Mouse (Mus musculus): Measurements from ENCODE around the gene Stmnd1. TPM values are rescaled to one million over a fixed set of nuclear protein-coding genes. Genes with fewer than 3 reads are reported as not detected.
"Not testable (repeated sequence)": the region's sequence is repeated elsewhere in the genome, so short reads cannot be mapped to it uniquely, and the experiment has no call there.

Stmnd1 gene
- not detected in 2 replicates for polyA plus RNA-seq (2015; fragmentation: Nextera tagmentation; extraction: Ambion mirVana)

DNA sequence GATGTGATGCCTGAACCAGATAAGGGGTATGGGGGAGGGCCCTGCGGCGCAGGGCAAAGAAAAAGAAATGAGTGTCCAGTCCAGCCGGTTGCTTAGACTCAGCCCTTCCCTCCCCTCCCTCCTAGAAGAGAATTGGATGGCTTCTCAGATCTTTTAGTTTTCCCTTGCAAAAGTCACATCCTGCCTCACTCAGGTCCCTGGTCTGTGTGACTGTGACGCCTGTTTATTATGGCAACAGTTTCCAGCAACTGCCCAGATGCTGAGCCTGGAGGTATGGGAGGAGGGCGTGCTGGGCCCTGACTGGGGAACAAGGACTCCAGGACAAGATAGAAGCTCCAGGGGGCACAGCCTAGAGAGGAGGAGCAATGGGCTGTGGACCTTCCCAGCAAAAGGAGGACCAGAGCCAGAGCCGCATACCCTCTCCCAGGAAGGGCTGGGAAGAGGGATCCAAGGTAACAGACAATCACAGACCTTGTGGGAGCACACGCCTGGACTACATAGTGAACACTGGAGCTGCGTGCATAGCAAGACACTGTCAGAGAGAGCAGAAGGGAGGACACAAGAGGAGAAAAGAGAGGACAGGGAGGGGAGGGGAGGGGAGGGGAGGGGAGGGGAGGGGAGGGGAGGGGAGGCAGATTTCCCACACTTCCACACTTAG is at the start of gene Stmnd1:
Gene Stmnd1 (plus strand): TSS at position 269 of the 658 bp plus-strand sequence.
- H3K36me3 ChIP-seq: no peaks in the 10 kb centered on the region
- H3K9me3 ChIP-seq: no peaks in the 10 kb centered on the region
- no peak within 1 kb of the TSS for H3K27ac ChIP-seq (replicated peaks)
- 0 out of 2 replicates have a peak within 1 kb of the TSS, but pooled peaks have one; percentile 10 for H3K4me2 ChIP-seq (replicated peaks)
- H3K4me1 ChIP-seq: peaks cover 23% of the 10 kb centered on the region
- H3K27me3 ChIP-seq: no peaks in the 10 kb centered on the region
- H3K9ac ChIP-seq (replicated peaks): no peak within 1 kb of the TSS
- no peak for ATAC-seq (replicated peaks)
- no peak within 1 kb of the TSS for H3K4me3 ChIP-seq
- WGBS: 24% methylated on average over 7 of the region's 8 CpGs

DNA sequence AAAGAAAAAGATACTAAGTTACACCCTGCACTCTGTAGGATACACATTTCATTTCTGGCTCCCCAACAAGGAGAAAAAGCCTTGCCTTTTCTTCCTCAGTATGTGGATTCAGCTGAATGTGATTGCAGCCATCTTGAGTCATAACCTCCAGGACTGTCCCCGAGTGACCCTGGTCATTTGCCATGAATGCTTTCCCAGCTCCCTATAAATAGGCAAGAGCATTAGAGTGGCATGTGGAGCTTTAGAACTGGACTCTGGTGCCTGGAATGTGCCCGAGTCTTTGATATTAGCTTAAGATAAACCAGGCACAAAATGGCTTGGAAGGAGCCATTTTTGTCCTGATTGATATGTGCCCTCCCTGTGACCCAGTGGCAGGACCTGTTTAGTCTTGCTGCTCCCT is 46.6 kb upstream of the Stmnd1 start:
- Histone ChIP-seq H3K27ac (replicated peaks) (no peak overlapping the region), H3K36me3 (no peaks in the 10 kb centered on the region), H3K4me2 (replicated peaks) (no peak overlapping the region), H3K27me3 (no peaks in the 10 kb centered on the region), H3K9me3 (no peaks in the 10 kb centered on the region), H3K9ac (replicated peaks) (no peak overlapping the region), H3K4me3 (no peak overlapping the region), H3K4me1 (peaks cover 8% of the 10 kb centered on the region; the same call in 1 of the 2 replicates)
- no peak for ATAC-seq (replicated peaks)
- WGBS: 80% methylated on average over 2 of the region's 2 CpGs

DNA sequence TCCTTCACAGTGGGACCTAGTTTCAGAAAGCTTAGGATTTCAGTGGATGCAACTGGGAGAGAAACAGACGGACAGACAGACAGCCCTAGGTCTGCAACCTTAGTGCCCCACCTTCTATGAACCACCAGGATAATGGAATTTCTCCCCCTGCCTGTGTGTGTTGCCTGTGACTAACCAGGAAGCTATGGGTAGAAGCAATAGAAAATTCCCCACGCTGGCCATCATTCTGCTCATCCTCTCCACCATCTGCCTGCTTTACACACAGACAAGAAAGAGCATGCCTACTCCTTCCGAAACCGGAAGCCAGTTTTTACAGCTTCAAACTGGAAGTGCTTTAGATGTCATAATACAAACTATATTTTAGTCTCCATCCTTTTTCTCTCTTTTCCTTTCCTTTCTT is 46.0 kb upstream of the Stmnd1 start:
- no peak overlapping the region for H3K4me3 ChIP-seq
- ATAC-seq (replicated peaks): no peak
- H3K9me3 ChIP-seq: no peaks in the 10 kb centered on the region
- 84% methylated on average over 4 of the region's 4 CpGs for WGBS
- no peak overlapping the region for H3K27ac ChIP-seq (replicated peaks)
- peaks cover 7% of the 10 kb centered on the region; the same call in 1 of the 2 replicates for H3K4me1 ChIP-seq
- H3K36me3 ChIP-seq: no peaks in the 10 kb centered on the region
- H3K27me3 ChIP-seq: no peaks in the 10 kb centered on the region
- no peak overlapping the region for H3K4me2 ChIP-seq (replicated peaks)
- no peak overlapping the region for H3K9ac ChIP-seq (replicated peaks)

DNA sequence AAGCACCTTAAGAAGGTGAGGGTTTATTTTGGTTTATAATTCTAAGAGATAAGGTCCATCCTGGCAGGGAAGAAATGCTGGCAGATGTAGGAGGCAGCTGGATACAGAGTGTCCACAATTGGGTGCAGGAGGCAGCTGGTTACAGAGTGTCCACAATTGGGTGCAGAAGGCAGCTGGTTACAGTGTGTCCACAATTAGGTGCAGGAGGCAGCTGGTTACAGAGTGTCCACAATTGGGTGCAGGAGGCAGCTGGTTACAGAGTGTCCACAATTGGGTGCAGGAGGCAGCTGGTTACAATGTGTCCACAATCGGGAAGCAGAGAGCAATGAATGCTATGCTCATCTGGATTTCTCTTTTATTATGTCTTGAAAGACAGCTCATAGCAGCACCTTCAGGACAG is 44.8 kb upstream of the Stmnd1 start:
- not testable (repeated sequence) for H3K9me3 ChIP-seq, H3K27me3 ChIP-seq
- WGBS: 90% methylated on average over 1 of the region's 1 CpGs

DNA sequence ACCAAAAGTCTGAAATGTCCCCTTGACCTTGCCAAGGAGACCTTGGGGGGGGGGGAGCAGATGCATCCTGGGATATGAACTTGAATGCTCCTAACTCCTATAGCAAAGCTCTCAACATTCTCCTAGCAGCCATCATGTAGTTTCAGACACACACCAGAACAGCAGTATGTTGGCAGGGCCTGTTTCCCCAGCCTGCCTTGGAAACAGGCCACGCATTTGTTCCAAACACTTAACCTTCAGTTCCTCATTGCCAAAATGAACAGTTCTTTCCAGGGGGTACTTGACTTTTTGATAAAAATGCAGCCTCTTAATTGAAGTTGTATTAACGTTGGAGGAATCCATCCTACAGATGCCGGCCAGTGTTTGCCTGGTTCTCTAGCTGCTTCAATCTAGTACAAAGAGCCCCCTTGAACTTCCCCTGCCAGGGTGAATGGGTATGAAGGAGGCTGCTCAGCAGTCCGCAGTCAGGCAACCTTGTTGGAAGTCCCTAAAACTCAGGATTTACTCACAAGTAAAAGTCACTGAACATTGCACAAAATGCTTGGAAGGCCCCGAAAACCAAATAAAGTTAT is 41.9 kb upstream of the Stmnd1 start:
- H3K27me3 ChIP-seq: no peaks in the 10 kb centered on the region
- H3K4me2 ChIP-seq (replicated peaks): no peak overlapping the region
- no peak overlapping the region for H3K9ac ChIP-seq (replicated peaks)
- no peak overlapping the region for H3K27ac ChIP-seq (replicated peaks)
- H3K36me3 ChIP-seq: no peaks in the 10 kb centered on the region
- no peak for ATAC-seq (replicated peaks)
- peaks cover 3% of the 10 kb centered on the region; the same call in 1 of the 2 replicates for H3K4me1 ChIP-seq
- H3K9me3 ChIP-seq: no peaks in the 10 kb centered on the region
- H3K4me3 ChIP-seq: no peak overlapping the region
- WGBS: 57% methylated on average over 5 of the region's 5 CpGs

More for the DNA sequence above, 44.8 kb upstream of the Stmnd1 start:
- H3K36me3 ChIP-seq; ATAC-seq (replicated peaks); H3K27ac ChIP-seq (replicated peaks); H3K4me1 ChIP-seq; H3K4me3 ChIP-seq; H3K4me2 ChIP-seq (replicated peaks); H3K9ac ChIP-seq (replicated peaks): not testable (repeated sequence)

DNA sequence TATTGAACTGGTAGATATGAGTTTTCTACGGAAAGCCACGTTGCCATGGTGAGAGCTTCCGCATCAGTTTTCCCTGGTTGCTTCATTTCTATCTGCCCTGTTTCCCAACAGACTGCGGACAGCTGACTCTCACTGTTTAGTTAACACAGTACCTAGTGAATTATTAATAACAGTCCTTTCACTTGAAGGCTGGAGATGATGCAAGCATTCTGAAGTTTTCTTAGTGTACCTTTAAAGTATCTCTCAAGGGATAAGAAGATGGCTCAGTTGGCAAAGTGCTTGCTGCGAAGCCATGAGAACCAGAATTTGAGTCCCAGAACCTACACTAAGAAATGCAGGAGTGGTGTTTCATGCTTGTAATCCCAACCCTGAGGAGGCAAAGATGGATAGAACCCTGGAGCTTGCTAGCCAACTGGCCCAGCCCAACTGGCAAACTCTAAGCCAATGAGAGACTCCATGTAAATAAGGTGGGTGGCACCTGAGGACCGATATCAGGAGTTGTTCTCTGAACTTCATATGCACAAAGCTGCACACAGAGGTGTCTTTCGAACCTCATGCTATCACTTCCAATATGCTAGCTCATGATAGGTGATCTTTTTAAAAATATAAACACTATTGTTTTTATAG is 35.7 kb upstream of the Stmnd1 start:
- no peak overlapping the region for H3K4me3 ChIP-seq
- H3K4me1 ChIP-seq: no peaks in the 10 kb centered on the region
- ATAC-seq (replicated peaks): no peak
- no peak overlapping the region for H3K27ac ChIP-seq (replicated peaks)
- H3K9me3 ChIP-seq: no peaks in the 10 kb centered on the region
- no peaks in the 10 kb centered on the region for H3K27me3 ChIP-seq
- no peak overlapping the region for H3K4me2 ChIP-seq (replicated peaks)
- WGBS: 73% methylated on average over 7 of the region's 7 CpGs
- no peak overlapping the region for H3K9ac ChIP-seq (replicated peaks)
- no peaks in the 10 kb centered on the region for H3K36me3 ChIP-seq

DNA sequence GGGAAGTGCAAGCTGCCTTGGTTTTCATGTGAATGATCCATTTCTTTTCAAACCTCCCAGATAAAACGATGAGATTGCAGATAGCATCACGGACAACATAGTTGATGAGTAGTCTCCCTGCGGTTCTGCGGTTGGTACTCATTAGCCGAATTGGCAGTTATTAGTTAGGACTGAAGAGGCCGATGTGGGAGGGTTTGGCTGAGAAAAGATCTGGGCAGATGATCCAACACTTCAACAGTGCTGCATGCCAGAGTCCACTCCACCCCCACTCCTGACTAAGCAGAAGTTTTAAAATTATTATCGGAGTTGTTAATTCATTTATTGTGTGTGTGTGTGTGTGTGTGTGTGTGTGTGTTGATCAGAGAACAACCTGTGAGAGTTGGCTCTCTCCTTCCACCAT is 34.7 kb upstream of the Stmnd1 start:
- no peaks in the 10 kb centered on the region for H3K4me1 ChIP-seq
- no peaks in the 10 kb centered on the region for H3K9me3 ChIP-seq
- no peak overlapping the region for H3K4me3 ChIP-seq
- no peak for ATAC-seq (replicated peaks)
- H3K9ac ChIP-seq (replicated peaks): no peak overlapping the region
- H3K27me3 ChIP-seq: no peaks in the 10 kb centered on the region
- H3K36me3 ChIP-seq: no peaks in the 10 kb centered on the region
- no peak overlapping the region for H3K27ac ChIP-seq (replicated peaks)
- H3K4me2 ChIP-seq (replicated peaks): no peak overlapping the region
- WGBS: 83% methylated on average over 7 of the region's 7 CpGs

DNA sequence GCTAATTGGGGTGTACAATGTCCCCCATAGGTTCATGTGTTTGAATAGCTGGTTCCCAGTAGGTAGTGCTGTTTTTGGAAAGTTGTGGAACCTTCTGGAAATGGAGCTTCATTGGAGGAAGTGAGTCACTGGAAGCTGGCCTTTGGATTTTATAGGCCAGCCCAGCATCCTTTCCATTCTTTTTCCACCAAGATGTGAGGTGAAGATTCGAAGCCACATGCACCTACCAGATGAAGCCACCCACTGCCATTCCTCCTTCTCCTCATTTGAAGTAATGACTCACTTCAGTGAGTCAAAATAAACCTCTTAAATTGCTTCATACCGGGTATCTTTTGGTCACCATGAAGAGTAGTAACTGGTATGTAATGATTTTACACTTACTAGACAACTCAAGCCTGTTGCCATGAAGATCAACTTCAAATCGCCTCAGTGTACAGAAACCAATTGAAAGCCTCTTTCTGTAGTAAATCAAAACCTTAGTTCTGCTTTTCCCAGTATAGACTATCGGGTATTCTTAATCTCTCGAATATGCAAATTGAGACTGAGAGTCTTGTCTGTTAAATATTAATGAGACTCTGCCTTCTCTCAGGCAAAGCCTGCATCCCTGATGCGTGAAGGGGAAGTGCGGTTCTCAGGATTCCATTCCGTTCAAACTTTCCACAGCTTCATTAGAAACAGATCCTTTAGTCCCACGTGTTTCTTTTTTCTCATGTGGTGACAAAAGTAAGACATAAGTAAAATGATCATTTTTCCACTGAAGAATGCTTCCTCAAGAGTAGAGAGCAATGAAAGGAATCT is 31.9 kb upstream of the Stmnd1 start:
- no peaks in the 10 kb centered on the region for H3K9me3 ChIP-seq
- H3K4me1 ChIP-seq: no peaks in the 10 kb centered on the region
- no peaks in the 10 kb centered on the region for H3K36me3 ChIP-seq
- 39% methylated on average over 9 of the region's 9 CpGs for WGBS
- no peak overlapping the region for H3K4me2 ChIP-seq (replicated peaks)
- H3K27me3 ChIP-seq: no peaks in the 10 kb centered on the region
- no peak overlapping the region for H3K4me3 ChIP-seq
- no peak for ATAC-seq (replicated peaks)
- no peak overlapping the region for H3K27ac ChIP-seq (replicated peaks)
- no peak overlapping the region for H3K9ac ChIP-seq (replicated peaks)

DNA sequence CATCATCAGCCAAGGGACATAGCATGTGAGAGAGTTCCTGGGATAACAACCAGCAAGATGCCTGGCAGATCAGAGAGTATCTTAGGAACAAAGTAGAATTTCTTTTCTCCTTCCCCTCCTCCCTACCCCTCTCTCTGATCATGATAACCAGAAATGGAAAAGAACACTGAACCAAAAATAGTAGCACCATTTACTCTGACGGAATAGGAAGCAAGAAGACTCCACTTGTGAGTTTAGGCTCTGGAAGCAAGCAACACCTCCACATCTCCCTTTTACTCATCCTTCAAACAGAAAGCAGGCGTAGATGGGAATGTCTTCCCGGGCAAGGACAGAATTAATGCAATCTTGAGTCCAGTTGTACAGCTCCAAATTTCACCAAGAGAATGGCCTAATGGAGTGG is 19.8 kb upstream of the Stmnd1 start:
- Histone ChIP-seq H3K36me3 (no peaks in the 10 kb centered on the region), H3K9ac (replicated peaks) (no peak overlapping the region), H3K27me3 (no peaks in the 10 kb centered on the region), H3K4me2 (replicated peaks) (no peak overlapping the region), H3K27ac (replicated peaks) (no peak overlapping the region), H3K4me1 (no peaks in the 10 kb centered on the region), H3K9me3 (no peaks in the 10 kb centered on the region), H3K4me3 (no peak overlapping the region)
- WGBS: 91% methylated on average over 3 of the region's 3 CpGs
- ATAC-seq (replicated peaks): no peak

DNA sequence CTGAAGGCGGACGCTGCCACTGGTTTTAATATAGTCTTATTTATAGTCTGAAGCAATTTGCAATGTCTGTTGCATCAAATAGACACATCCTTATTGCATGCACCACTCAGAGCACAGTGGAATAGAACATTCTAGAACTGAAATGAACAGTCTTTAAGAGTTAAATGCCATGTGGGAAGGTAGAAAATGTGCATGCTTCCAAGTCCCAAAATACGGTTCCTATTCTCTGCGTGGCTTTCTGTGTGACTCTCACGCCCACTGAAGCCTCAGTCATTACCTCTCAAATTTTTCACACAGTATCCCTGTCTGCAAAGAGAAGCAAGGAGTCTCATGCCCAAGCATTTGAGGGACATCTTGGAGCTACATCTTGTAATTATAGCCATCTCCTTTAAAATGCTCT is 19.4 kb upstream of the Stmnd1 start:
- WGBS: 94% methylated on average over 5 of the region's 5 CpGs
- Histone ChIP-seq H3K4me1 (no peaks in the 10 kb centered on the region), H3K27ac (replicated peaks) (no peak overlapping the region), H3K27me3 (no peaks in the 10 kb centered on the region), H3K4me3 (no peak overlapping the region), H3K9ac (replicated peaks) (no peak overlapping the region), H3K36me3 (no peaks in the 10 kb centered on the region), H3K9me3 (no peaks in the 10 kb centered on the region), H3K4me2 (replicated peaks) (no peak overlapping the region)
- ATAC-seq (replicated peaks): no peak

DNA sequence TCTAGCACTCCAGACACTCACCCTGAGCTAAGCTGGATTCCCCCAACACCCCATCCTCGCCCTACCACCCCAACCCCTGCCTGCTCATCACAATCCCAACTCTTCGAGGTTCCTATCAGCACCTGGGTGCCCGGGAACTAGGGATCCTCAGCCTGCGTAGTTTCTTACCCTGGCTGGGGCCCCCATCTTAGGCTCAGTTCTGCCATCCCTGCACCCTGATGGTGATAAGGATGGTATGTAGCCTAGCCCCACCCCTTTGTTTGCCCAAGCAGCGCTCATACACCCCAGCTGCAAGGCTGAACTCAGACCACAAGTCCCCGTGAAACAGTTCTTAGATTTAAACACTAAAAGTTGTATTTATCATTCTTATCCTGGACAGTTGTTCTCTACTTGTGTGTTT is 17.9 kb upstream of the Stmnd1 start:
- Histone ChIP-seq H3K4me3 (no peak overlapping the region), H3K9me3 (no peaks in the 10 kb centered on the region), H3K4me1 (no peaks in the 10 kb centered on the region), H3K4me2 (replicated peaks) (no peak overlapping the region), H3K27ac (replicated peaks) (no peak overlapping the region), H3K9ac (replicated peaks) (no peak overlapping the region), H3K36me3 (no peaks in the 10 kb centered on the region), H3K27me3 (no peaks in the 10 kb centered on the region)
- 90% methylated on average over 6 of the region's 6 CpGs for WGBS
- ATAC-seq (replicated peaks): no peak

DNA sequence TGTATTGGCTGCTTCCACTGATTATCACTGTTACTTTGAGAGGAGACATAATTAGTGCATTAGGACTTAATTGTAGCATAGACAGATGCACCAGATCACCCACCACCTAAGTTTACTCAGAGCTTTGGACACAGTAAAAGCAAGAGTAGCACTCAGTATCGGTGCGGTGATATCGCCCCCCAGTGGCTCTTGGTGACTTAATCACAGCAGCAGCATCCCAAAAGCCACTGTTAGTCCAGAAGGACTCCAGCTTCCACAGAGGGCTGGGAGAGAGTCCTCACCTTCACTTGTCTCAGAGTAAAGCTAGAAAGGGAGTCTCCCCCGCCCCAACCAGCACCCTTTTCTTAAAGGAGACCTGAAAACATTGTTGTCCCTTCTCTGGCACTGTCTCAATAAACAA is 15.7 kb upstream of the Stmnd1 start:
- Histone ChIP-seq H3K27me3 (no peaks in the 10 kb centered on the region), H3K27ac (replicated peaks) (no peak overlapping the region), H3K9ac (replicated peaks) (no peak overlapping the region), H3K4me2 (replicated peaks) (no peak overlapping the region), H3K4me1 (no peaks in the 10 kb centered on the region), H3K4me3 (no peak overlapping the region), H3K9me3 (no peaks in the 10 kb centered on the region), H3K36me3 (no peaks in the 10 kb centered on the region)
- 5% methylated on average over 4 of the region's 4 CpGs for WGBS
- peak; percentile 72; the same call in 1 of the 2 replicates for ATAC-seq (replicated peaks)
